Mouse (Mus musculus): Measurements from ENCODE around the gene Egln3. TPM values are rescaled to one million over a fixed set of nuclear protein-coding genes. Genes with fewer than 3 reads are reported as not detected.

Egln3 gene
- polyA plus RNA-seq, 1 experiment from 2014 or later: 69.4 TPM

DNA sequence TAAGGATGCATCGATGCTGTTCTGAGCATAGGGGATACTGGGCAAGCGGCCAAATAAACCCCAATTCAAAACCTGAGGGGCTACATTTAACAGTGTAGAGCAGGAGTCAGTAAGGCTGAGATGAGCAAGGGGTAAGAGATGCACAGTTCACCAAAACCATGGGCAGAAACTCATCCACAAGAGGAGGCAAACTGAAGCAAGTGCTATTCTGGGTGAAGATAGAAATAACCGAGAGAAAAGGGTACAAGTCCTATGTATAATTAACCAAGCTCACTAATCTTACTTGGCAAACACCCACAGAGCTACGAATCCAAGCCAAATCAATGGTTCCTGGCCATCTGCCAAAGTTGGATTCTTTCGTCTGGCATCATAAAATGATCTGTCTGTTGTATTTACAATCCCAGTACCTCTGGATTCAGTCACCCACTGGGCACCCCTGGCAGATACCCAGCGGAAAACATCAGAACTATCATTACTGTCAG lies 6.3 kb downstream of the Egln3 start:
- H3K9me3 ChIP-seq (ENCODE audit: control insufficient read depth, low read length): no peaks in the 10 kb centered on the region
- H3K36me3 ChIP-seq (ENCODE audit: control insufficient read depth, insufficient read depth, low read length): no peaks in the 10 kb centered on the region
- ATAC-seq: peak; percentile 41
- no peaks in the 10 kb centered on the region for H3K27me3 ChIP-seq (replicated peaks; ENCODE audit: control insufficient read depth, insufficient read depth, low read length)
- peak overlapping the region; percentile 35 for H3K4me2 ChIP-seq (ENCODE audit: low read depth, low read length)
- peak overlapping the region; percentile 22 for H3K4me3 ChIP-seq (ENCODE audit: low read length)
- 30% methylated on average over 6 of the region's 6 CpGs for WGBS
- peaks cover 53% of the 10 kb centered on the region for H3K4me1 ChIP-seq (ENCODE audit: control insufficient read depth, insufficient read depth, low read length)
- peak overlapping the region; percentile 87 for H3K27ac ChIP-seq (ENCODE audit: low read length)
- H3K9ac ChIP-seq (ENCODE audit: low read depth, low read length): peak overlapping the region; percentile 24; the same call in 1 of the 2 replicates

DNA sequence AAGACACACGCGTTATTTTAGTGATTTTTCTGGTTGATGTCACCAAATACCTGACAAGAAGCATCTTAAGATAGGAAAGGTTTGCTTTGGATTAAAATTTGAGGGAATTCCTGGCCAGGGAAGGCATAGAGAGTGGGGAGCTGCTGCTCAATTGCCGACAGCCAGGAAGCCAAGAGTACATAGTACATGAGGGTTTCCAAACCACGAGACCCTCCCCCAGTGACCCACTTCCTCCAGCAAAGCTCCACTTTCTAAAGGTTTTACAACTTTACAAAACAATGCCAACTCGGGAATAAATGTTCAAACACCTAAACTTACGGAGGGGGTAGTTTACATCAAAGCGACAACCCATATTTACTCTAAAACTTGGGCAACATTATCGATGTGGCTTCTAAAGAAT lies 6.8 kb downstream of the Egln3 start:
- Histone ChIP-seq H3K4me2 (ENCODE audit: low read depth, low read length) (peak overlapping the region; percentile 35), H3K4me1 (ENCODE audit: control insufficient read depth, insufficient read depth, low read length) (peaks cover 55% of the 10 kb centered on the region), H3K36me3 (ENCODE audit: control insufficient read depth, insufficient read depth, low read length) (no peaks in the 10 kb centered on the region), H3K27me3 (replicated peaks; ENCODE audit: control insufficient read depth, insufficient read depth, low read length) (no peaks in the 10 kb centered on the region), H3K4me3 (ENCODE audit: low read length) (peak overlapping the region; percentile 22; the same call in 1 of the 2 replicates), H3K9ac (ENCODE audit: low read depth, low read length) (0 out of 2 replicates have a peak overlapping the region, but pooled peaks have one; percentile 24), H3K9me3 (ENCODE audit: control insufficient read depth, low read length) (no peaks in the 10 kb centered on the region), H3K27ac (ENCODE audit: low read length) (peak overlapping the region; percentile 87)
- 72% methylated on average over 8 of the region's 8 CpGs for WGBS
- ATAC-seq: no peak

DNA sequence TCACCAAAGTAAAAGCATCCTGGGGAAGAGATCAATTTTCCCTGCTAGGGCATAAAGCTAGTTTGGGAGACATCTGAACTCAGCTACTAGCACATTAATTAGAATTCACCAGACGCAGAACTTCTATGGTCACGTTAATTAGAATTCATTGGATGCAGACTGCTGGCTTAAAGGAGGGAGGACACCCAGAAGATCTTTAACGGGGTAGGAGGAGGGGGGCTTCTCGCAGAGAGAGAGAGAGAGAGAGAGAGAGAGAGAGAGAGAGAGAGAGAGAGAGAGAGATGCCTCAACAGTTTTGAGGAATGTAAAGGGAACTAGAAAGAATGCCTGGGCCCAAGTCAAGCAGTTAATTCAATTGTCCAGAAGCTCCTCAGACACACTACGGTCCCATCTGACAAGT lies 9.5 kb downstream of the Egln3 start:
- Histone ChIP-seq H3K36me3 (ENCODE audit: control insufficient read depth, insufficient read depth, low read length) (0 out of 2 replicates have a peak, but pooled peaks cover 3% of the 10 kb centered on the region), H3K4me3 (ENCODE audit: low read length) (no peak overlapping the region), H3K4me1 (ENCODE audit: control insufficient read depth, insufficient read depth, low read length) (peaks cover 66% of the 10 kb centered on the region), H3K9me3 (ENCODE audit: control insufficient read depth, low read length) (no peaks in the 10 kb centered on the region), H3K27ac (ENCODE audit: low read length) (no peak overlapping the region), H3K9ac (ENCODE audit: low read depth, low read length) (no peak overlapping the region), H3K27me3 (replicated peaks; ENCODE audit: control insufficient read depth, insufficient read depth, low read length) (no peaks in the 10 kb centered on the region), H3K4me2 (ENCODE audit: low read depth, low read length) (no peak overlapping the region)
- WGBS: 50% methylated on average over 5 of the region's 5 CpGs
- no peak for ATAC-seq

DNA sequence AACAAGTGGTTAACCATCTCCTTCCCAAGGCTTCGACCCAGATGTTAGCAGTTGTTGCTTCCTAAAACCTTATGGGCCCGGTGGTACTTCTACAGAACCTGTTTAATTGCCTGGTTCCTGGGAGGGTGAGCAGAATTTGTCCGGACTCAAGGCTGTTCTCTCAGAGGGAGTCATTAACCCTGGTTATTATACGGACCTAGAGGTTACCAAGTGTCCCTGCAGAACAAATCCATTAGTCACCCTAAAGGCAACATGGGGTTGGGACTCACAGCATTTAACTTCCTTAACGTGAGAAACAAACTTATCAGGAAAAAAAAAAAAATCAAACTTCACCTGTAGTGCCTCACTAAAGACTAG lies 11.4 kb downstream of the Egln3 start:
- H3K9ac ChIP-seq (ENCODE audit: low read depth, low read length): peak overlapping the region; percentile 63
- H3K9me3 ChIP-seq (ENCODE audit: control insufficient read depth, low read length): no peaks in the 10 kb centered on the region
- peaks cover 66% of the 10 kb centered on the region for H3K4me1 ChIP-seq (ENCODE audit: control insufficient read depth, insufficient read depth, low read length)
- H3K27me3 ChIP-seq (replicated peaks; ENCODE audit: control insufficient read depth, insufficient read depth, low read length): no peaks in the 10 kb centered on the region
- peak overlapping the region; percentile 30 for H3K4me3 ChIP-seq (ENCODE audit: low read length)
- peak overlapping the region; percentile 96 for H3K27ac ChIP-seq (ENCODE audit: low read length)
- ATAC-seq: peak; percentile 40
- WGBS: 2% methylated on average over 5 of the region's 5 CpGs
- H3K4me2 ChIP-seq (ENCODE audit: low read depth, low read length): peak overlapping the region; percentile 51
- H3K36me3 ChIP-seq (ENCODE audit: control insufficient read depth, insufficient read depth, low read length): 0 out of 2 replicates have a peak, but pooled peaks cover 3% of the 10 kb centered on the region

DNA sequence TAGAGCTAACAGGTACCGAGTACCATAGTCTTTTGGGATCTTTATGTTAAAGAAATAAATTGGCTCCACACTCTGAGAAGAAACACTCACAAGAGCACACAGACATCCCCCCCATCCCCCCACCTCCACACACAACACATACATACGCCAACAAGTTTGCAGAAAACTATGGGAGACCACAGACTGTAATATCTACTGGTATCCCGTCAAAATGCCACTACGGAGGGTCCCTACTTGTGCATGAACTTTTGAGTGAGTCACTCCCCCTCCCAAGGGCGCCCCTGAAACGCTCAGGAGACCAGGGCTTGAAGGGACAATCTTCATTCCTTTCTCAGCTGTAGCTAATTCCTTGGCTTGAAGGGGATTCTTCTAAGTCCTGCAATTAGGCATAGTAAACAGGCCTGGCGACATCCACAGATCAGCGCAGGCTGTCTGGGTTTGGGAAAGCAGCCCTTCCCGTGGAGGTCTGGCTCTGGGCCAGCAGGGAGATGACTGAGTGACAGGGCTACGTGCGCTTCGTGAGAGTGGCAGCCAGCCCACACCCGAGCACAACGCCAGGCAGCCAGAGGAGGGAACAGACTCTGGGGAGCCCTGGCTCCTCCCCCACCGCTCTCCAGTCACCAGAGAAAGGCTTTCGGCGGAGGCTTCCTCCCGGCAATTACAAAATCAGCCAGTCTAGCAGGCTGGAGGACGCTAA lies 11.9 kb downstream of the Egln3 start:
- peak overlapping the region; percentile 30 for H3K4me3 ChIP-seq (ENCODE audit: low read length)
- H3K27me3 ChIP-seq (replicated peaks; ENCODE audit: control insufficient read depth, insufficient read depth, low read length): no peaks in the 10 kb centered on the region
- 0 out of 2 replicates have a peak, but pooled peaks cover 3% of the 10 kb centered on the region for H3K36me3 ChIP-seq (ENCODE audit: control insufficient read depth, insufficient read depth, low read length)
- peaks cover 65% of the 10 kb centered on the region for H3K4me1 ChIP-seq (ENCODE audit: control insufficient read depth, insufficient read depth, low read length)
- H3K9ac ChIP-seq (ENCODE audit: low read depth, low read length): peak overlapping the region; percentile 63
- H3K4me2 ChIP-seq (ENCODE audit: low read depth, low read length): peak overlapping the region; percentile 51
- H3K27ac ChIP-seq (ENCODE audit: low read length): peak overlapping the region; percentile 96
- ATAC-seq: peak; percentile 93
- 2% methylated on average over 19 of the region's 19 CpGs for WGBS
- no peaks in the 10 kb centered on the region for H3K9me3 ChIP-seq (ENCODE audit: control insufficient read depth, low read length)

DNA sequence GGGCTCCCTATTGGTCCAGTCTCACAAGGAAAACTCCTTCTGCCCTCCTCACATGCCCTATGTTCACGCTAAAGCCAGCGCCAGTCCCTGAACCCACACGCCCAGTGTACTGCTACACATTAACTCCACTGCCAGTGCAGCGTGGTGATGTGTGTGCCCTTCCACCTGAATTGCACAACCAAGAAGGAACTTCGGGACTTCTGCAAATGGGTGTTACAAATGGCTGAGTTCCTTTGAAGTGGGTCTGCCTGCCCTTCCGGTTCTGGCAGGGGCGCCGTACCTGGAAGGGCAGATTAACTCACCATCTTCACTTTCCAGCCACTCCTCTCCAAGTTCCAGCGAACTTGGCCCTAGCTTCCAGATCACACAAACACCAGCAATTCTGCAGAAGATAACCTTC lies 12.5 kb downstream of the Egln3 start:
- H3K4me1 ChIP-seq (ENCODE audit: control insufficient read depth, insufficient read depth, low read length): peaks cover 63% of the 10 kb centered on the region
- H3K36me3 ChIP-seq (ENCODE audit: control insufficient read depth, insufficient read depth, low read length): 0 out of 2 replicates have a peak, but pooled peaks cover 3% of the 10 kb centered on the region
- peak; percentile 86 for ATAC-seq
- peak overlapping the region; percentile 51 for H3K4me2 ChIP-seq (ENCODE audit: low read depth, low read length)
- H3K9ac ChIP-seq (ENCODE audit: low read depth, low read length): peak overlapping the region; percentile 46
- no peaks in the 10 kb centered on the region for H3K27me3 ChIP-seq (replicated peaks; ENCODE audit: control insufficient read depth, insufficient read depth, low read length)
- H3K9me3 ChIP-seq (ENCODE audit: control insufficient read depth, low read length): no peaks in the 10 kb centered on the region
- WGBS: 27% methylated on average over 9 of the region's 9 CpGs
- H3K27ac ChIP-seq (ENCODE audit: low read length): peak overlapping the region; percentile 96
- peak overlapping the region; percentile 30; the same call in 1 of the 2 replicates for H3K4me3 ChIP-seq (ENCODE audit: low read length)

DNA sequence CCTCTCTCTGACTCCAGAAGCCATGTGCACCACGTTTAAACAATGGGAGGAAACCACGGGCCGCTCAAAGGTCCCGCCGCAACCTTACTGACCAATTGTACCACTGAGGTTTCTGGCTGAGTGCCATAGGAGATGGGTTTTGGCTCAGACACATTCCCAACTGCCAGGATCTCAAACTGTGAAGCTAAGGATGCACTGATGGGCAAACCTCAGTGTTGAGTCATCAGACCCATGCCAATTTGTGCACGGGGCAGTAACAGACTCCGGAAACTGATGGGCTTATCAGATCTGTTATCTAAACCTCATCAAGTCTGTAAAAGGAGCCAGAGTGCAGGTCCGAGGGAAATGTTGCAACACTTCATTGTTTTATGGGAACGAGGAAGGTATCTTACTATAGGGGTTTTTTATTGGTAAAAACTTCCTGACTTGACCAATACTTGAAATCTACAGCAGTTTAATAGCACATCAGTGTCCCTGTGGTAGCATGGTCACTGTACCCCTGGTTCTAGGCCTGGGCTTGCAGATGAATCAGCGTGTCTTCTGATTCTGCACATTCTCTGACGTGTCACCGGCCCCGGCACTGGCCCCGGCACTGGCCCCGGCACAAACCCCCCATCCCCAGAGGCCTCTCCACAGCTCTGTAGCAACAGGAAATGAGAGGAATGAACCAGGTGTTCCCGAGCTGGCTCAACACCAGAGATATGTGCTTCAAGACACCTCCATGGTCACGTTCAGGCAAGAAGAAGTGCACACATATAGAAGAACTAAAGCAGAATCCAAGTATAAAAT lies 15.7 kb downstream of the Egln3 start:
- 0 out of 2 replicates have a peak overlapping the region, but pooled peaks have one; percentile 3 for H3K4me2 ChIP-seq (ENCODE audit: low read depth, low read length)
- H3K4me3 ChIP-seq (ENCODE audit: low read length): no peak overlapping the region
- H3K4me1 ChIP-seq (ENCODE audit: control insufficient read depth, insufficient read depth, low read length): peaks cover 50% of the 10 kb centered on the region
- H3K27me3 ChIP-seq (replicated peaks; ENCODE audit: control insufficient read depth, insufficient read depth, low read length): no peaks in the 10 kb centered on the region
- no peaks in the 10 kb centered on the region for H3K9me3 ChIP-seq (ENCODE audit: control insufficient read depth, low read length)
- peak overlapping the region; percentile 78 for H3K27ac ChIP-seq (ENCODE audit: low read length)
- ATAC-seq: no peak
- 53% methylated on average over 17 of the region's 17 CpGs for whole genome bisulfite sequencing
- H3K9ac ChIP-seq (ENCODE audit: low read depth, low read length): peak overlapping the region; percentile 31; the same call in 1 of the 2 replicates
- H3K36me3 ChIP-seq (ENCODE audit: control insufficient read depth, insufficient read depth, low read length): peaks cover 3% of the 10 kb centered on the region

DNA sequence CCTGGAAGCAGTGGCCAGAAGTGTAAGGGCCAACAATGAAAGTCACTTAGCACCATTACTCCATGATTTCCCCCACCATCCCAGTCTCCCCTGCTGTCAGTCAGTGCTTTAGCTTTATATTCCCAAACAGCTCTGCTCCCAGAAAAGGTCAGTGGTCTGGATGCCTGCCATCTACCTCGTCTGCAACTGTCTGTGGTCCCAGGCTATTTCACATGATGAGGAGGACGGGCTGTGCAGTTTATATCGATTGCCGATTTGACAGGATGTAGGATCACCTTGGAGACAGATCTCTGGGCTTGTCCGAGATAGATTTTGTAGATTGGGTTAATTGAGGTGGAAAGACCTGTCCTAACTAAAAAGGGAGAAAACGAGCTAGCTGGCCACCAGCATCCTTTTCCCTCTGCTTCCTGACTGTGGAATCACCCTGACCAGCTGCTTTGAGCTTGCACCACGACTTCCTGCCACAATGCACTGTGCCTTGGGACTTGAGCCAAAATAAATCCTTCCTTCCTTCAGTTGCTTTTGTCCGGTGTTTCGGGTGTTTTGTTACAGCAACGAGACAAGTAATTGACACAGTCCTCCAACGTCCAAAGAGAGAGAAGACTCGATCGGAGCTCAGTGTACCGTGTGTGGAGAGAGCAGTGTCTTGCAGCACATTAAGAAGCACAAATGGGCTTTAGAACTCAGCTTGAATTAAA lies 16.6 kb downstream of the Egln3 start:
- H3K27ac ChIP-seq (ENCODE audit: low read length): peak overlapping the region; percentile 78
- ATAC-seq: no peak
- H3K9ac ChIP-seq (ENCODE audit: low read depth, low read length): 0 out of 2 replicates have a peak overlapping the region, but pooled peaks have one; percentile 2
- no peak overlapping the region for H3K4me3 ChIP-seq (ENCODE audit: low read length)
- peaks cover 45% of the 10 kb centered on the region for H3K4me1 ChIP-seq (ENCODE audit: control insufficient read depth, insufficient read depth, low read length)
- peaks cover 3% of the 10 kb centered on the region for H3K36me3 ChIP-seq (ENCODE audit: control insufficient read depth, insufficient read depth, low read length)
- no peaks in the 10 kb centered on the region for H3K27me3 ChIP-seq (replicated peaks; ENCODE audit: control insufficient read depth, insufficient read depth, low read length)
- no peaks in the 10 kb centered on the region for H3K9me3 ChIP-seq (ENCODE audit: control insufficient read depth, low read length)
- H3K4me2 ChIP-seq (ENCODE audit: low read depth, low read length): no peak overlapping the region
- 56% methylated on average over 14 of the region's 14 CpGs for WGBS

DNA sequence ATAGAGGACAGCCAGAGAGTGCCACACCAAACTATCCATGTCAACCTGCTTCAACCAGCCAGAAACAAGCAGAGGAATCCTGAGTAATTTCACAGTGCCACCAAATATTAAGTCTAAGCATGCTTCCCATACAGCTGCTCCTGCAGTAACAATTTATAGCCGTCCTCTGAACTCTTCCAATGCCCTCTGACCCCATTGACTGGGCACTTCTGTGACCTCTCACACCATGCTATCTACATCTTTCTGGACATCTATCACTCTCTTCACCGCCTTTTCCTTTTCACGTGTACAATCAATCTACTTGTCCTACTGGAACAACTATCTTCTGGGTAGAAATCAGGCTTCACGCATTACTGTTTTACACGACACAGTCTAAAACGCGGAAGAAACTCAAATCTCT lies 19.4 kb downstream of the Egln3 start:
- no peak overlapping the region for H3K9ac ChIP-seq (ENCODE audit: low read depth, low read length)
- WGBS: 74% methylated on average over 7 of the region's 7 CpGs
- H3K4me1 ChIP-seq (ENCODE audit: control insufficient read depth, insufficient read depth, low read length): peaks cover 38% of the 10 kb centered on the region
- ATAC-seq: no peak
- H3K4me2 ChIP-seq (ENCODE audit: low read depth, low read length): no peak overlapping the region
- no peaks in the 10 kb centered on the region; the same call in none of the 2 replicates for H3K36me3 ChIP-seq (ENCODE audit: control insufficient read depth, insufficient read depth, low read length)
- H3K27ac ChIP-seq (ENCODE audit: low read length): no peak overlapping the region
- H3K27me3 ChIP-seq (replicated peaks; ENCODE audit: control insufficient read depth, insufficient read depth, low read length): no peaks in the 10 kb centered on the region
- no peaks in the 10 kb centered on the region for H3K9me3 ChIP-seq (ENCODE audit: control insufficient read depth, low read length)
- no peak overlapping the region for H3K4me3 ChIP-seq (ENCODE audit: low read length)
